Mouse (Mus musculus): ENCODE results near the gene Rnase10. TPM values are rescaled to one million over a fixed set of nuclear protein-coding genes. Genes with fewer than 3 reads are reported as not detected.
A peak's percentile ranks its signal among the peaks of the same experiment; 100 is the strongest.
"Not testable (repeated sequence)": the region's sequence is repeated elsewhere in the genome, so short reads cannot be mapped to it uniquely, and the experiment has no call there.

Rnase10 gene
- polyA plus RNA-seq (2015; fragmentation: Nextera tagmentation; extraction: Ambion mirVana), result 0.08 and 0.11 TPM in 2 replicates

DNA sequence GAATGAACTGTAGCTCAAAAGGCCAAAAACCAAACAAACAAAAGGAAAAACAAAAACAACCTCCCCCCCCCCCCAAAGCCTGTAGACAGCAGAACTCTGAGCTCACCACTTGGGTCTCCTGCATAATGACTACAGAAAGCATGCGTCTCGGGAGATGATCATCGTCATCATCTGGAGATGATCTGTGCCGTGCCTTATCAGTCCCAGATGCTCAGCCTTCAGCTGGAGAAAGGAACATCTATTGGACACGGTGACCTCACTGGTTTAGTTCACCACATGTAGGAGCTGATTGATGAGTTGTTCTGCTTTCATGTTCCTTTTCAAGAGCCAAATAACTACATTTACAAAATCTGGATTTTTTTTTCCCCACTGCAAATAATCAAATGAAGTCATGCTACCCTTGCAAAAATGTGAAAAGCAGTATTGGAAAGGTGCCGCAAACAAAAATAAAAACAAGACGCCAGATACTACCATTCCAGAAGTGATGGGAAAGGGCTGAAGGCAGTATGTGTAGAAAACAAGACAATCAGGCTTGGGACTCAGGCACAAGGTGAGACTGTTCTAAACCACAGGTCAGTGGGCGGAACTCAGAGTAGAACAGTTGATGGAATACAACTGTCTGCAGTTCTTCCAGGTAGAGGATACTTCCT lies at the start of gene Rnase10:
TSS of gene Rnase10 (plus strand) at position 600 of the 650 bp plus-strand sequence.
- WGBS, result 89% methylated on average over 8 of the region's 8 CpGs
- H3K4me3 ChIP-seq (replicated peaks; ENCODE audit: low read depth, low read length), result no peak within 1 kb of the TSS
- no peaks in the 10 kb centered on the region for H3K36me3 ChIP-seq (ENCODE audit: insufficient read depth, low read length)
- H3K27me3 ChIP-seq (ENCODE audit: insufficient read depth, low read length), result no peaks in the 10 kb centered on the region
- no peak for ATAC-seq (replicated peaks; ENCODE audit: low FRiP score, low read depth)
- no peak within 1 kb of the TSS for H3K9ac ChIP-seq (ENCODE audit: low read depth, low read length)
- H3K9me3 ChIP-seq (replicated peaks; ENCODE audit: low read length), result no peaks in the 10 kb centered on the region
- H3K27ac ChIP-seq, result peak within 1 kb of the TSS; percentile 19
- H3K4me1 ChIP-seq (replicated peaks; ENCODE audit: insufficient read depth, low read length), result no peaks in the 10 kb centered on the region
- DNase-seq (ENCODE audit: low spot score), result no peak
- H3K4me2 ChIP-seq (ENCODE audit: low read length), result no peak within 1 kb of the TSS
- no peak for TF ChIP-seq CTCF (IDR thresholded peaks at IDR 0.05; ENCODE audit: low read depth)

DNA sequence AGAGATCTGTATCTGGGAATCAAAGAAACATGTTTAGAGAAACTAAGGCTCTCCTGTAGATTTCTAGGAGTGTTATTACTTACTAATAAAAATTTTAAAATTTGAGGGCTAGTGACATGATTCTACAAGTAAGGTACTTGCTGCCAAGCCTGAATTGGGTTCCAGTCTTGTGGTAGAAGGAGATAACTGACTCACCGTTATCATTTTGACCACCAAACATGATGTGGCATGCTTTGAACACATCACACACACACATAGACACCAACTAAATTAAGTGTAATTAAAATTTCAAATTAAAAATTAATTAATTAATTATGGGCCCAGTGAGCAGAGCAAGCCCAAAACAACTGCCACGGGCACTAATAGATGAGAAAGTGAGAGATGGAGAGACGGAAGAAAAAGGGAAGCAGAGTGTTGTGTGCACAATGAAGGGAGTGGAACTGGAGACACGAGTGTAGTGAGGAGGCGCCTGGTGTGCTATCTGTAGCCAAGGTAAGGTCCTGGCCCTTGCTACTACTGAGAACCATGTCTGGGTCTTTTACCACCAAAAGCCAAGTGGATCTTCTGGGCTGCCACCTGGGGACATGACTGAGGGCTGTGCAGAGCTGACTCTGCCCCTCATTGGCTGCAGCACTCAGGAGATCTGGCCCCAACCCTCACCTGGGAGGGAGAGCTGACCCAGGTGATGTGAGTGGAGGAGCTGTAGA lies 49.1 kb upstream of the Rnase10 start:
- not testable (repeated sequence) for H3K4me1 ChIP-seq (replicated peaks; ENCODE audit: insufficient read depth, low read length); H3K9ac ChIP-seq (ENCODE audit: low read depth, low read length); ATAC-seq (replicated peaks; ENCODE audit: low FRiP score, low read depth); H3K27ac ChIP-seq; H3K4me3 ChIP-seq (replicated peaks; ENCODE audit: low read depth, low read length); H3K27me3 ChIP-seq (ENCODE audit: insufficient read depth, low read length); H3K9me3 ChIP-seq (replicated peaks; ENCODE audit: low read length); H3K4me2 ChIP-seq (ENCODE audit: low read length); DNase-seq (ENCODE audit: low spot score); H3K36me3 ChIP-seq (ENCODE audit: insufficient read depth, low read length)
- WGBS, result 86% methylated on average over 5 of the region's 5 CpGs

DNA sequence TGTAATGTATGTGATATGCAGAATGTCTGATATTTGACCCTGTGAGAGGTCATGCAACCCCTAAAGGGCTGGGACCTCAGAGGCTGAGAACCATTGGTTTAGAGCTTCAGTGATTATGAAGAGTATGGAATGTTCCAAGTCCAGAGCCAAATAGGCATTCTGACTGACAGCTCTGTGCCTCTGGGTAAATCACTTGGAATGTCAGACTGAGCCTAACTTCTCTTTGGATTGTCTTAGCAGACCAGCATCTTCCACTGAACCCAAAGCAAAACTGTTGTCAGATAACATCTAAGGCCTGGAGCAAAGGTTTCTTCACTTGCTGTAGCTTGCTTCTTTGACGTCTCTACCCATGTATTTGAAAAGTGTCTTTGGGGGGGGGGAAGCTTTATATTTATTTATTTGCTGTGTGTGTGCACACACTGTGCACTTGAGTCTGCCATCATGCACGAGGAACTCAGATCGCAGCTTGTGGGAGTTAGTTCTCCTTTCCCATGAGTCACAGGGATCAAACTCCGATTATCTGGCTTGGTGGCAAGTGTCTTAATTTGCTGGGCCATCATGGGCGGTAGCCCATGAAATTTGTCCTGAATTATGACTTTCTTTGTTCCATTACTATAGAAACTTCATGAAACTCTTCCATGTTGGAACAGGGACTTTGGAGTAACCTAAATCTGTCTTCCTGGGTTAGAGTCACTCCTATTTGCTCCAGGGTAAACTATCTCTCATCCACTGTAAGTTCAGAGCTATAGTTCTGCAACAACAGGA lies 39.2 kb upstream of the Rnase10 start:
- no peak overlapping the region for H3K4me2 ChIP-seq (ENCODE audit: low read length)
- DNase-seq (ENCODE audit: low spot score) (no peak), ATAC-seq (replicated peaks; ENCODE audit: low FRiP score, low read depth) (no peak)
- TF ChIP-seq CTCF (IDR thresholded peaks at IDR 0.05; ENCODE audit: low read depth), result no peak
- WGBS, result 60% methylated on average over 5 of the region's 5 CpGs
- H3K36me3 ChIP-seq (ENCODE audit: insufficient read depth, low read length), result no peaks in the 10 kb centered on the region
- H3K9ac ChIP-seq (ENCODE audit: low read depth, low read length), result no peak overlapping the region
- no peak overlapping the region for H3K27ac ChIP-seq
- no peaks in the 10 kb centered on the region for H3K4me1 ChIP-seq (replicated peaks; ENCODE audit: insufficient read depth, low read length)
- H3K4me3 ChIP-seq (replicated peaks; ENCODE audit: low read depth, low read length), result no peak overlapping the region
- no peaks in the 10 kb centered on the region for H3K27me3 ChIP-seq (ENCODE audit: insufficient read depth, low read length)
- no peaks in the 10 kb centered on the region for H3K9me3 ChIP-seq (replicated peaks; ENCODE audit: low read length)

DNA sequence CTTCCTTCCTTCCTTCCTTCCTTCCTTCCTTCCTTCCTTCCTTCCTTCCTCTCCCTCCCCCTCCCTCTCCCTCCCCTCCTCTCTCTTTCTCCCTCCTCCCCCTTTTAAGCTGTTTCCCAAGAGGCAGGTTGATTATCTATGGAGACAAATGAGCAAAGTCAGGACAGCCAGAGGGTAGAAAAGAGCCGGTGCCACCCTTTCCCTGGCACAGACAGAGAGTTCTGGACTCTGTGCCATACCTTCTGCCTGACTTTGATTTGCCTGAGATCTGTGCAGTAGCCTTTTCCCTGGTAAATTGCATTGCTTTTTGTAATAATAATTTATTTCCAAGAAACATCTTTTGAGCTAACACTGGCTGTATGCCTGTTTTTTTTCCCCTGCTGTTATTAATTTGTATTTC lies 38.5 kb upstream of the Rnase10 start:
- no peak for DNase-seq (ENCODE audit: low spot score)
- H3K9me3 ChIP-seq (replicated peaks; ENCODE audit: low read length), result no peaks in the 10 kb centered on the region
- H3K4me3 ChIP-seq (replicated peaks; ENCODE audit: low read depth, low read length), result no peak overlapping the region
- no peak overlapping the region for H3K4me2 ChIP-seq (ENCODE audit: low read length)
- H3K27me3 ChIP-seq (ENCODE audit: insufficient read depth, low read length), result no peaks in the 10 kb centered on the region
- H3K9ac ChIP-seq (ENCODE audit: low read depth, low read length), result no peak overlapping the region
- H3K36me3 ChIP-seq (ENCODE audit: insufficient read depth, low read length), result no peaks in the 10 kb centered on the region
- 24% methylated on average over 1 of the region's 1 CpGs for WGBS
- TF ChIP-seq CTCF (IDR thresholded peaks at IDR 0.05; ENCODE audit: low read depth), result no peak
- no peak overlapping the region for H3K27ac ChIP-seq
- H3K4me1 ChIP-seq (replicated peaks; ENCODE audit: insufficient read depth, low read length), result no peaks in the 10 kb centered on the region
- no peak for ATAC-seq (replicated peaks; ENCODE audit: low FRiP score, low read depth)

DNA sequence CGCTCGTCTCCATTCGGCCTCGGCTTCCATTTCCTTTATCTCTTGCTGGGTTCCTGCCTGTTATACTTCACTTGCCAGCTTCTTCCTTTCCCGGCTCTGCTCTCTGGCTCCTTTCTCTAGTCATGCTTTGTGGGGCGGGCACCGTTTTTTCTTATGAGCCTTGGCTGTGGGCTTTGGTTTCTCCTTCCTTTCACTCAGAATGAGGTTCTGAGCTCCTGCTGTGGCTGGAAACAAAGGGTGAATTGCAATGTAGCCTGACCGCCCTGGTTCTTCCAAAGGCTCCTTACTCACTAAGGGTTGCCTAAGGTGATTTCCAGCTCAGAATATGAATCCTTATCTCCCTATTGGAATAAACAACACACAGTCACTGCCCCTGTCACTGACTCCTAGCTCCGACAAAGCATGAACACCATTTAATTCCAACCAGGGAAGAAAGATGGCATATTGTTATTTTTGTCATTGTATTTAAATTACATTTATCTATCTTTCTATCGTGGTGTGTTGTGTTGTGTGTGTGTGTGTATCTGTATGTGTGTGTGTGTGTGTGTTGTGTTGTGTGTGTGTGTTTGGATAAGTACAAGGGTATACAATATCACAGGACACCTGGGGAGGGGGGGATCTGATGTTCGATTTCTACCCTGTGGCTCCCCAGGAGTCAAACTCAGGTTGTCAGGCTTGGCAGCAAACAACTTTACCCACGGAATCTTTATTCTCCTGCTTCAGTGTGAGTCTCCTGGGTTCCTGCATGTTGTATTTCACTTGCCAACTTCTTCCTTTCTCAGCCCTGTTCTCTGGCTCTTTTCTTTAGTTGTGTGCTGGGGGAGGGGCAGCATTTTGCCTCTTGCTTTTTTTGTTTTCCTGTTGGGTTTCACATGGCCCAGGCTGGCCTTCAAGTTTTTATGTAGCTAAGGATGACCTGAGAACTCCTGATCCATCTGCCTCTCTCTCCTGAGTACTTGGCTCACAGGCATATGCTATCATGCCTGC lies 37.7 kb upstream of the Rnase10 start:
- H3K9me3 ChIP-seq (replicated peaks; ENCODE audit: low read length), result no peaks in the 10 kb centered on the region
- no peaks in the 10 kb centered on the region for H3K36me3 ChIP-seq (ENCODE audit: insufficient read depth, low read length)
- TF ChIP-seq CTCF (IDR thresholded peaks at IDR 0.05; ENCODE audit: low read depth), result no peak
- no peak overlapping the region for H3K27ac ChIP-seq
- no peak for DNase-seq (ENCODE audit: low spot score)
- H3K4me2 ChIP-seq (ENCODE audit: low read length), result no peak overlapping the region
- 45% methylated on average over 12 of the region's 12 CpGs for WGBS
- H3K4me1 ChIP-seq (replicated peaks; ENCODE audit: insufficient read depth, low read length), result no peaks in the 10 kb centered on the region
- H3K27me3 ChIP-seq (ENCODE audit: insufficient read depth, low read length), result no peaks in the 10 kb centered on the region
- H3K9ac ChIP-seq (ENCODE audit: low read depth, low read length), result no peak overlapping the region
- no peak overlapping the region for H3K4me3 ChIP-seq (replicated peaks; ENCODE audit: low read depth, low read length)
- no peak for ATAC-seq (replicated peaks; ENCODE audit: low FRiP score, low read depth)
